Mouse (Mus musculus): ENCODE measurements around the gene Ambra1.

GRCm38 (mm10) chr2:91955121-91955591 is 225.2 kb downstream of the Ambra1 start:
- no peak for TF ChIP-seq MXI1 (IDR thresholded peaks at IDR 0.05; ENCODE audit: low read depth, low read length)
- no peak for TF ChIP-seq POLR2A (IDR thresholded peaks at IDR 0.05; ENCODE audit: low read depth, low read length)
